Mouse (Mus musculus): Measurements from ENCODE around the gene Tmem240. TPM values are rescaled to one million over a fixed set of nuclear protein-coding genes. Genes with fewer than 3 reads are reported as not detected.
"Not testable (repeated sequence)": the region's sequence is repeated elsewhere in the genome, so short reads cannot be mapped to it uniquely, and the experiment has no call there.

The Tmem240 gene
- total RNA-seq, 2 experiments from 2014 or later = 0.19 TPM; not detected in 1

- ATAC-seq (replicated peaks; ENCODE audit: low FRiP score, poor library complexity, severe bottlenecking) = no peak
Measured at GRCm38 (mm10) chr4:155733267-155733666, 1.3 kb upstream of the Tmem240 start.

GRCm38 (mm10) chr4:155734951-155735702 is 527 bp downstream of the Tmem240 start:
- ATAC-seq (replicated peaks; ENCODE audit: low FRiP score, poor library complexity, severe bottlenecking) = no peak

GRCm38 (mm10) chr4:155735788-155736187 is 1.2 kb downstream of the Tmem240 start:
- ATAC-seq (replicated peaks; ENCODE audit: low FRiP score, poor library complexity, severe bottlenecking) = no peak

GRCm38 (mm10) chr4:155736421-155736820 is 1.8 kb downstream of the Tmem240 start:
- no peak for ATAC-seq (replicated peaks; ENCODE audit: low FRiP score, poor library complexity, severe bottlenecking)

- ATAC-seq (replicated peaks; ENCODE audit: low FRiP score, poor library complexity, severe bottlenecking) = no peak
Measured at GRCm38 (mm10) chr4:155738262-155738661, 3.7 kb downstream of the Tmem240 start.

GRCm38 (mm10) chr4:155739152-155739551 is 4.6 kb downstream of the Tmem240 start:
- ATAC-seq (replicated peaks; ENCODE audit: low FRiP score, poor library complexity, severe bottlenecking) = no peak

GRCm38 (mm10) chr4:155739741-155740636 is 5.4 kb downstream of the Tmem240 start:
- no peak for ATAC-seq (replicated peaks; ENCODE audit: low FRiP score, poor library complexity, severe bottlenecking)

GRCm38 (mm10) chr4:155740681-155741080 is 6.1 kb downstream of the Tmem240 start:
- not testable (repeated sequence) for ATAC-seq (replicated peaks; ENCODE audit: low FRiP score, poor library complexity, severe bottlenecking)

GRCm38 (mm10) chr4:155742684-155743083 is 8.1 kb downstream of the Tmem240 start:
- no peak for ATAC-seq (replicated peaks; ENCODE audit: low FRiP score, poor library complexity, severe bottlenecking)

- no peak for ATAC-seq (replicated peaks; ENCODE audit: low FRiP score, poor library complexity, severe bottlenecking)
Measured at GRCm38 (mm10) chr4:155744474-155744873, 9.9 kb downstream of the Tmem240 start.

- no peak for ATAC-seq (replicated peaks; ENCODE audit: low FRiP score, poor library complexity, severe bottlenecking)
Measured at GRCm38 (mm10) chr4:155745136-155745535, 10.5 kb downstream of the Tmem240 start.

- ATAC-seq (replicated peaks; ENCODE audit: low FRiP score, poor library complexity, severe bottlenecking) = no peak
Measured at GRCm38 (mm10) chr4:155746036-155746548, 11.5 kb downstream of the Tmem240 start.

GRCm38 (mm10) chr4:155746575-155747490 is 12.2 kb downstream of the Tmem240 start:
- no peak for ATAC-seq (replicated peaks; ENCODE audit: low FRiP score, poor library complexity, severe bottlenecking)

- no peak for ATAC-seq (replicated peaks; ENCODE audit: low FRiP score, poor library complexity, severe bottlenecking)
Measured at GRCm38 (mm10) chr4:155757011-155757410, 22.4 kb downstream of the Tmem240 start.

- ATAC-seq (replicated peaks; ENCODE audit: low FRiP score, poor library complexity, severe bottlenecking) = no peak
Measured at GRCm38 (mm10) chr4:155759862-155760612, 25.4 kb downstream of the Tmem240 start.

GRCm38 (mm10) chr4:155760613-155761355 is 26.2 kb downstream of the Tmem240 start, which contains the start of gene Atad3a:
Atad3a (minus strand) TSS chr4:155761093.
- peak; percentile 97 for ATAC-seq (replicated peaks; ENCODE audit: low FRiP score, poor library complexity, severe bottlenecking)

GRCm38 (mm10) chr4:155761356-155762099 is 26.9 kb downstream of the Tmem240 start:
- ATAC-seq (replicated peaks; ENCODE audit: low FRiP score, poor library complexity, severe bottlenecking) = peak; percentile 45
